Mouse (Mus musculus): ENCODE measurements at regions not wholly inside any gene's neighbourhood (a gene's known extent, or its start where the extent isn't known, plus 50 kb on each side); places are given as distances from the start of the nearest gene placed in this dataset.
A peak's percentile ranks its signal among the peaks of the same experiment; 100 is the strongest.

- DNase-seq, result no peak
These were observed 599.1 kb downstream of the Gm19410 start for GRCm38 (mm10) chr8:36364567-36365231.

DNA sequence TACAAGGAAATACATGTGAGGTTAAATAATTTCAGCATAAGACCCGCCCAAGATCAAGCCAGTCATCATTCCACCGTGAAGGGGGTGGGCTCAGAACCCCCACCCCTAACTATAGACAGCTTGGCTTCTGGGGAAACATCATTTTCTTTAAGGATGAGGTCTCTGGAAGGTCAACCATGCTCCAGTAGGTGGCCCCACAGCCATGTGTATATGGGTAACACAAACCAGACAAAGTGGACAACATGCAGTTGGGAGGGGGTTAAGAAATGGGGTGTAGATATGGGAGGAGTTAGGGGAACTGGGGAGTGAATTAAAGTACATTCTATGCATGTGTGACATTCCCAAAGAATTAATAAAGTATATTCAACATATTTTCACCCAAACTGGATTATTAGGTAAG, 600.4 kb downstream of the Gm19410 start:
- peak; percentile 53 to 56 for DNase-seq

DNA sequence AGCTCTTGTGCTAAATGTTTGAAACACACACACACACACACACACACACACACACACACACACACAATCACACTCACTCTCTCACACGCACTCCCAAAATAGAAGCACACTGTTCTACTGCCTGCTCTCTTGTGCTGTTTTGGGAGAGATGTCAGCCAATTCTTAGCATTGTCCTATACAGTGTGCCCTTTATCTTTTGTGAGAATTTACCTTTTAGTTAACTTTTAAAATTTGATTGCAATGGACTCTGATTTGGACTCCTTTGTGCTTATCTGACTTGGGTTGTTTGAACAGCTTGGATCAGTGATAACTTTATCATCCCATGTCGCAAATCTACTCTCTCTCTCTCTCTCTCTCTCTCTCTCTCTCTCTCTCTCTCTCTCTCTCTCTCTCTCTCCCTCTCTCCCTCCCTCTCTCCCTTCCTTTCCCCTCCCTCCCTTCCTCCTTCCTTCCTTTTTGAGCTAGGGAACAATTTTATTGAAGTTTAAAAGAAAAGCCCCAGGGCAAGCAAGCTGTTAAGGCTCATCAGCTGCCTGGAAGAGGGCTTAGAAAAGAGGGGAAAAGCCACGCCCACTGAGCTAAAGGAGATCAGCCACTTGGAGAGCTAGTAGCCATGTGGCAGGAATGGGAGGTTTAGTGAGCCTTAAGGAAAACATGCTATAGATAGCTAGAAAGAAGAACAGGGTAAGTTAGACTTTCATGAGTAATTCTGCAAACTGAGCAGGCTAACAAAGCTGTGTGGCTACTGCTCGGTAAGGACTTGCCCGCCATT, 611.2 kb downstream of the Gm19410 start:
- DNase-seq, result no peak

DNA sequence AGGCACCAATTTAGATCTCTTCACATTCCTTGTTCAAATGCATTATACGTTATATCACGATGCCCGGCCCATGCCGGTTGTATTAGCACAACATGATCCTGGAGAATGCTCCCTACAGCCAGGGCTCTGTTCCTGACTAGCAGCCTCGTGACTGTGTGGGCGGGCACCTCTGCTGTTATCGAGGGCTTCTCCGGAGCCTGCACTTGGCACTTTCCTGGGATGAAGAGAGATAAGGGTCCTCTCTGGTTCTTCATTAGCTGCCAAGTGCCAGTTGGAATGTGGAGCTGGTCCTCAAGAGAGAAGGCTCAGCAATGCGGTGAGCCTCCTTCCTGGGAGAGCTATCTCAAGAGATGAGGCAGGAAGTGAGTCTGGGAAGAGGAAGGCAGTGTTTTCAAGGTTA, 598.9 kb upstream of the AI429214 start:
- DNase-seq, result no peak

DNA sequence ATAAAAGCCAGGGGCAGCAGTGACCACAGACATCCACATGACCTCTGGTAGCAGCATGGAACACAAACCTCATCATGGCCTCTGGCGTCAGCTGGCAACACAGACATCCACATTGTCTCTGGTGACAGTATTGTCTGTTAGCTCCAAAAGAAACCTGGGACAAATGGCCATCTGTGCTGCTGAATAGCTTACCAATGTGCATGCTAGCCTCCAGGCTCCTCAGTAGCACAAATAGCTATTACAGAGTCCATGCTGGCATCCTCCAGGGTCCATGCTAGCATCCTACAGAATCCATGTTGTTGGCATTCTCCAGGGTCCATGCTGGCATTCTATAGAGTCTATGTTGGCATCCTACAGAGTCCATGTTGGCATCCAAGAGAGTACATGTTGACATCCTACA, 596.9 kb upstream of the AI429214 start:
- peak in 1 of 2 experiments; percentile 8 for DNase-seq

DNA sequence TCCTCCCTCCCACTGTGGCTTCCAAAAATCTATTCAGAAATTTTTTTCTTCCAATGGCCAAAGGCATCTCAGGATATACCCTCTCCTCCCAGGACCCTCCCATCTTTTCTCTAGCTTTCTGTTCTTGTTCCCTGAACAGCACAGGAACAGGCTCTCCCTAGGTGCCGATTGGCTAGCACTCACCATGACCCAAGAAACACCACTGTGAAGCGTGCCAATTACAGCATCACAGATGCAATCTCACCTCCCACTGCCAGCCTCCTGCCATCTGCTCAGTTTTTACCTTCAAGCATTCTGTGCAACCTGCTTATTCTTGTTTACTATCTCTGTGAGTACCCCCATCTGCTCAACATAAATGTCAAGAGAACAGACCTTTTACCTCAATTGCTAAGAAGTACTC, 586.7 kb upstream of the AI429214 start:
- DNase-seq, result peak; percentile 78 to 82

Data from cerebellum, postnatal 10 days (tissue).